Mouse (Mus musculus): ENCODE data around the gene Acin1.

Acin1 gene

GRCm38 (mm10) chr14:54686522-54687143 is at the start of gene Acin1:
Acin1 (minus strand) TSS chr14:54686931.
- peak; percentile 100 for DNase-seq

- DNase-seq: no peak
Measured at GRCm38 (mm10) chr14:54735221-54735620, 48.5 kb upstream of the Acin1 start.

GRCm38 (mm10) chr14:54734004-54734403 is 47.3 kb upstream of the Acin1 start:
- no peak for DNase-seq

- DNase-seq: no peak
Measured at GRCm38 (mm10) chr14:54732206-54732605, 45.5 kb upstream of the Acin1 start.

GRCm38 (mm10) chr14:54730305-54730704 is 43.6 kb upstream of the Acin1 start:
- DNase-seq: peak; percentile 61 to 67

- peak; percentile 45 to 53 for DNase-seq
Measured at GRCm38 (mm10) chr14:54728823-54729653, 42.3 kb upstream of the Acin1 start.

- no peak for DNase-seq
Measured at GRCm38 (mm10) chr14:54727565-54727964, 40.8 kb upstream of the Acin1 start.

GRCm38 (mm10) chr14:54724049-54724448 is 37.3 kb upstream of the Acin1 start:
- DNase-seq: no peak

GRCm38 (mm10) chr14:54721711-54722110 is 35.0 kb upstream of the Acin1 start:
- peak; percentile 52 to 64 for DNase-seq

- peak; percentile 59 to 64 for DNase-seq
Measured at GRCm38 (mm10) chr14:54720654-54721350, 34.1 kb upstream of the Acin1 start.

- no peak for DNase-seq
Measured at GRCm38 (mm10) chr14:54720041-54720440, 33.3 kb upstream of the Acin1 start.

- DNase-seq: no peak
Measured at GRCm38 (mm10) chr14:54715402-54715801, 28.7 kb upstream of the Acin1 start.

- DNase-seq: peak; percentile 36 to 51
Measured at GRCm38 (mm10) chr14:54714617-54715081, 27.9 kb upstream of the Acin1 start.

GRCm38 (mm10) chr14:54714121-54714520 is 27.4 kb upstream of the Acin1 start:
- DNase-seq: peak; percentile 79 to 85

GRCm38 (mm10) chr14:54712861-54713260 is 26.1 kb upstream of the Acin1 start:
- DNase-seq: no peak

- DNase-seq: no peak
Measured at GRCm38 (mm10) chr14:54712074-54712473, 25.3 kb upstream of the Acin1 start, which contains the start of gene Cebpe. Cebpe (minus strand) TSS chr14:54712174.

GRCm38 (mm10) chr14:54709054-54709453 is 22.3 kb upstream of the Acin1 start:
- DNase-seq: no peak

- DNase-seq: no peak
Measured at GRCm38 (mm10) chr14:54706589-54707320, 20.0 kb upstream of the Acin1 start.

GRCm38 (mm10) chr14:54705844-54706243 is 19.1 kb upstream of the Acin1 start:
- DNase-seq: no peak

GRCm38 (mm10) chr14:54703207-54703606 is 16.5 kb upstream of the Acin1 start:
- no peak for DNase-seq

- DNase-seq: peak; percentile 79 to 82
Measured at GRCm38 (mm10) chr14:54701298-54701697, 14.6 kb upstream of the Acin1 start.

- DNase-seq: no peak
Measured at GRCm38 (mm10) chr14:54699586-54699985, 12.9 kb upstream of the Acin1 start.

GRCm38 (mm10) chr14:54698733-54699132 is 12.0 kb upstream of the Acin1 start, which contains the start of gene Gm29776:
Gm29776 (minus strand) TSS chr14:54698833.
- no peak for DNase-seq

Measured in cerebellum, adult 18-20 months (tissue).